Mouse (Mus musculus) heart, postnatal 0 days (tissue): ENCODE data around the gene Cers5.

Source experiments
- CTCF ChIP-seq: IDR thresholded peaks from 2 replicates; pipeline ENCODE4 v1.5.1; 2016; ENCODE audit warnings: antibody characterized with exemption, control low read depth, low read depth
- EP300 ChIP-seq: IDR thresholded peaks from 2 replicates; pipeline ENCODE4 v1.6.1; 2016; ENCODE audit warnings: antibody characterized with exemption, low read depth

GRCm38 (mm10) chr15:99719865-99720264, 52.8 kb downstream of the Cers5 start:
- TF ChIP-seq EP300 (no peak), CTCF (no peak)
